ENCODE assay signal across 9 mouse cellular contexts in genomic region chr8:117280488-117280887, GRCm38 (mm10). TPM values are rescaled to one million over a fixed set of nuclear protein-coding genes. Genes with fewer than 3 reads are reported as not detected.
DNase-seq lines count a peak whose midpoint lies in the region; ATAC-seq and TF ChIP-seq lines count a peak whose summit lies in the region.
"Had no signal": no experiment of that assay in that cellular context is flagged by ENCODE, and none has a peak within 500 bp of the region (broad histone marks: within the 10 kb centered on the region; RNA-seq: fewer than 3 reads in every experiment).

No protein-coding gene starts in this region.

- TF ChIP-seq CTCF in liver, adult 2 months (IDR thresholded peaks at IDR 0.05; ENCODE audit: low read depth, low read length) = no peak

- no peak overlapping the region for H3K27ac ChIP-seq in liver, adult 2 months (replicated peaks; ENCODE audit: insufficient read depth, low read depth, low read length)
- peak overlapping the region; percentile 78 for H3K27ac ChIP-seq in liver, embryonic 16.5 days (ENCODE audit: low read length)
- peak overlapping the region; percentile 86 for H3K27ac ChIP-seq in stomach, embryonic 16.5 days (ENCODE audit: low read length)
- H3K27ac ChIP-seq: midbrain, embryonic 12.5 days had no signal

- ATAC-seq in liver, embryonic 16.5 days (ENCODE audit: low read depth) = peak; percentile 64
- ATAC-seq in stomach, embryonic 16.5 days (ENCODE audit: insufficient read depth, low FRiP score) = peak; percentile 82

- WGBS in liver, adult 2 months = 16% methylated on average over 7 of the region's 7 CpGs
- 53% methylated on average over 7 of the region's 7 CpGs for WGBS in liver, embryonic 16.5 days (ENCODE audit: insufficient replicate concordance)
- 53% methylated on average over 7 of the region's 7 CpGs for WGBS in stomach, embryonic 16.5 days

- DNase-seq in liver, adult 2 months (ENCODE audit: extremely low read depth, low read depth, low spot score) = peak; percentile 72
- DNase-seq in liver = no peak
- peak; percentile 77 for DNase-seq in fat pad, adult 2 months (ENCODE audit: extremely low read depth, low read depth, low spot score)
- no peak for DNase-seq in MN1 (ENCODE audit: low spot score)
- no peak for DNase-seq in frontal cortex, postnatal 25 days (ENCODE audit: low spot score in 2 of 2)
- DNase-seq: heart, postnatal 4 days had no signal

- H3K9ac ChIP-seq in liver, adult 2 months (ENCODE audit: low read depth, low read length) = no peak overlapping the region
- no peak overlapping the region for H3K9ac ChIP-seq in liver, embryonic 16.5 days (ENCODE audit: low read depth, low read length)
- H3K9ac ChIP-seq in stomach, embryonic 16.5 days (ENCODE audit: low read length) = no peak overlapping the region
- H3K9ac ChIP-seq: midbrain, embryonic 12.5 days had no signal

- 0 out of 2 replicates have a peak overlapping the region, but pooled peaks have one; percentile 0 for H3K4me2 ChIP-seq in liver, embryonic 16.5 days (ENCODE audit: low read depth, low read length)
- H3K4me2 ChIP-seq in stomach, embryonic 16.5 days (ENCODE audit: low read depth, low read length) = no peak overlapping the region
- H3K4me2 ChIP-seq: midbrain, embryonic 12.5 days had no signal

- H3K27me3 ChIP-seq in liver, adult 2 months (ENCODE audit: control insufficient read depth, insufficient read depth, low read length) = no peaks in the 10 kb centered on the region
- no peaks in the 10 kb centered on the region for H3K27me3 ChIP-seq in liver, embryonic 16.5 days (ENCODE audit: control insufficient read depth, insufficient read depth, low read depth, low read length)
- no peaks in the 10 kb centered on the region for H3K27me3 ChIP-seq in stomach, embryonic 16.5 days (ENCODE audit: control insufficient read depth, insufficient read depth, low read length)
- H3K27me3 ChIP-seq: midbrain, embryonic 12.5 days had no signal

- H3K36me3 ChIP-seq in liver, adult 2 months (ENCODE audit: control insufficient read depth, insufficient read depth, low read length) = no peaks in the 10 kb centered on the region
- peaks cover 2% of the 10 kb centered on the region; the same call in 1 of the 2 replicates for H3K36me3 ChIP-seq in liver, embryonic 16.5 days (ENCODE audit: control insufficient read depth, insufficient read depth)
- 0 out of 2 replicates have a peak, but pooled peaks cover 2% of the 10 kb centered on the region for H3K36me3 ChIP-seq in stomach, embryonic 16.5 days (ENCODE audit: control insufficient read depth, insufficient read depth, low read length)

- TF ChIP-seq POLR2A in liver, adult 2 months (IDR thresholded peaks at IDR 0.05; ENCODE audit: extremely low read depth, insufficient read depth, low read length) = no peak

- no peak overlapping the region for H3K4me3 ChIP-seq in liver, adult 2 months (ENCODE audit: insufficient read depth, low read depth, low read length)
- no peak overlapping the region for H3K4me3 ChIP-seq in liver, embryonic 16.5 days (ENCODE audit: low read depth, low read length)
- H3K4me3 ChIP-seq in stomach, embryonic 16.5 days (replicated peaks; ENCODE audit: low read length) = no peak overlapping the region
- H3K4me3 ChIP-seq: midbrain, embryonic 12.5 days had no signal

- H3K4me1 ChIP-seq in liver, adult 2 months (ENCODE audit: control insufficient read depth, insufficient read depth, low read length) = peaks cover 29% of the 10 kb centered on the region
- peaks cover 59% of the 10 kb centered on the region for H3K4me1 ChIP-seq in liver, embryonic 16.5 days (ENCODE audit: control insufficient read depth, low read depth, low read length)
- H3K4me1 ChIP-seq in stomach, embryonic 16.5 days (ENCODE audit: control insufficient read depth, insufficient read depth, low read length) = peaks cover 56% of the 10 kb centered on the region

- H3K79me2 ChIP-seq in liver, adult 2 months (ENCODE audit: control insufficient read depth, insufficient read depth, low read length) = peaks cover 66% of the 10 kb centered on the region

- no peaks in the 10 kb centered on the region for H3K9me3 ChIP-seq in liver, embryonic 16.5 days (replicated peaks; ENCODE audit: control insufficient read depth, low read length)
- no peaks in the 10 kb centered on the region for H3K9me3 ChIP-seq in stomach, embryonic 16.5 days (replicated peaks; ENCODE audit: control insufficient read depth, low read length)

RNA-seq across cellular contexts. Expression of gene Cmip, which starts 23.6 kb away (rescaled TPM):
- 8.8 and 17.7 TPM in 2 replicates for total RNA-seq in liver, adult 2 months (2014; rRNA removed)
- 21.0 and 30.3 TPM in 2 replicates for polyA plus RNA-seq in liver, adult 2 months (2012; rRNA removed)
- 8.4 and 9.1 TPM in 2 replicates for polyA plus RNA-seq in liver, embryonic 16.5 days (2015; fragmentation: Nextera tagmentation; extraction: Ambion mirVana)
- 13.7 and 14.2 TPM in 2 replicates for polyA plus RNA-seq in stomach, embryonic 16.5 days (2015; fragmentation: Nextera tagmentation; extraction: Ambion mirVana)

Comparison
In these comparisons a context has a peak if more than half of its experiments do, and no peak if none do; other contexts are left out.
1. DNase-seq: peak in liver, adult 2 months (single experiment) and fat pad, adult 2 months (single experiment); none in liver (single experiment), MN1 (single experiment) and frontal cortex, postnatal 25 days (0 of 2).